Mouse (Mus musculus) stomach, embryonic 14.5 days (tissue): ENCODE data around the gene Rassf5. TPM values are rescaled to one million over a fixed set of nuclear protein-coding genes. Genes with fewer than 3 reads are reported as not detected.
"Not testable (repeated sequence)": the region's sequence is repeated elsewhere in the genome, so short reads cannot be mapped to it uniquely, and the experiment has no call there.

Source experiments
- ATAC-seq: fragments of 200-750 bp; cut with Nextera tagmentation; 2 replicates; pipeline ENCODE4 v1.8.0; 2017; ENCODE audit warnings: low read depth, moderate TSS enrichment; ENCODE audit not compliant: insufficient number of reproducible peaks, insufficient read depth, low FRiP score
- H3K27ac ChIP-seq: fragments of 300-500 bp; sonication (generic); 2 replicates; pipeline ENCODE4 v1.5.1; 2014; ENCODE audit warnings: mild to moderate bottlenecking, low read length, moderate library complexity, mixed read lengths
- H3K27me3 ChIP-seq: fragments of 300-500 bp; sonication (generic); 2 replicates; pipeline ENCODE4 v1.6.1; 2014; ENCODE audit warnings: low read length, control low read depth, mixed read lengths; ENCODE audit not compliant: control insufficient read depth, insufficient read depth
- H3K36me3 ChIP-seq: fragments of 300-500 bp; sonication (generic); 2 replicates; pipeline ENCODE4 v1.6.1; 2014; ENCODE audit warnings: mild to moderate bottlenecking, control low read depth, low read length, moderate library complexity, mixed read lengths; ENCODE audit not compliant: control insufficient read depth, insufficient read depth
- H3K4me1 ChIP-seq: fragments of 300-500 bp; sonication (generic); 2 replicates; pipeline ENCODE4 v1.6.1; 2014; ENCODE audit warnings: low read length, control low read depth, mixed read lengths; ENCODE audit not compliant: control insufficient read depth, insufficient read depth
- H3K4me2 ChIP-seq: fragments of 300-500 bp; sonication (generic); replicated peaks from 2 replicates; pipeline ENCODE4 v1.6.1; 2014; ENCODE audit warnings: low read depth, low read length, control low read depth
- H3K4me3 ChIP-seq: fragments of 300-500 bp; sonication (generic); 2 replicates; pipeline ENCODE4 v1.5.1; 2014; ENCODE audit warnings: low read depth, low read length, control low read depth
- H3K9ac ChIP-seq: fragments of 300-500 bp; sonication (generic); replicated peaks from 2 replicates; pipeline ENCODE4 v1.6.1; 2014; ENCODE audit warnings: low read depth, mild to moderate bottlenecking, control low read depth, low read length, moderate library complexity, mixed read lengths
- H3K9me3 ChIP-seq: fragments of 300-500 bp; sonication (generic); 2 replicates; pipeline ENCODE4 v1.6.1; 2016; ENCODE audit warnings: low read depth, low read length, control low read depth; ENCODE audit not compliant: control insufficient read depth
- WGBS: fragments of 180-500 bp; shearing (Covaris S2); extraction: QIAGEN DNeasy Blood & Tissue Kit; methylation state at CpG from one replicate; pipeline ENCODE4 v1.1.7; 2014; 5-methylcytosine and 5-hydroxymethylcytosine counted together
- polyA plus RNA-seq: library from polyadenylated mRNA; unstranded; fragments of >200 nt; fragmentation: Nextera tagmentation; extraction: Ambion mirVana; gene quantifications from 2 replicates; pipeline ENCODE4 v1.2.1, GENCODE M21; 2014

The Rassf5 gene
- polyA plus RNA-seq, 1 experiment from 2014 or later, result 3.6 TPM

- H3K4me2 ChIP-seq, H3K9me3 ChIP-seq, H3K4me1 ChIP-seq, H3K4me3 ChIP-seq, H3K27me3 ChIP-seq, H3K27ac ChIP-seq, ATAC-seq, H3K9ac ChIP-seq: not testable (repeated sequence)
- peaks cover 40% of the 10 kb centered on the region for H3K36me3 ChIP-seq
- 81% methylated on average over 3 of the region's 3 CpGs for WGBS
Observed at GRCm38 (mm10) chr1:131159573-131160327, 85.3 kb downstream of the Rassf5 start.

- Histone ChIP-seq H3K4me1 (peaks cover 6% of the 10 kb centered on the region), H3K4me2 (no peak overlapping the region), H3K9me3 (no peaks in the 10 kb centered on the region), H3K9ac (no peak overlapping the region), H3K4me3 (no peak overlapping the region), H3K36me3 (peaks cover 12% of the 10 kb centered on the region; the same call in 1 of the 2 replicates), H3K27me3 (no peaks in the 10 kb centered on the region), H3K27ac (no peak overlapping the region)
- WGBS, result 51% methylated on average over 2 of the region's 2 CpGs
- no peak for ATAC-seq
Observed at GRCm38 (mm10) chr1:131155456-131155855, 89.6 kb downstream of the Rassf5 start.

- Histone ChIP-seq H3K4me2 (peak within 1 kb of the TSS; percentile 90), H3K4me1 (peaks cover 6% of the 10 kb centered on the region), H3K4me3 (peak within 1 kb of the TSS; percentile 84), H3K36me3 (peaks cover 2% of the 10 kb centered on the region; the same call in 1 of the 2 replicates), H3K9me3 (no peaks in the 10 kb centered on the region), H3K27ac (peak within 1 kb of the TSS; percentile 55; the same call in 1 of the 2 replicates), H3K9ac (peak within 1 kb of the TSS; percentile 64), H3K27me3 (no peaks in the 10 kb centered on the region)
- WGBS, result under 1% methylated on average over 27 of the region's 27 CpGs
- peak; percentile 100 for ATAC-seq
Observed at GRCm38 (mm10) chr1:131153018-131153629, 91.9 kb downstream of the Rassf5 start, which contains the start of gene Eif2d. TSS of gene Eif2d (plus strand) at chr1:131153181.

- ATAC-seq, result no peak
- Histone ChIP-seq H3K9me3 (no peaks in the 10 kb centered on the region), H3K4me3 (no peak overlapping the region), H3K27me3 (no peaks in the 10 kb centered on the region), H3K27ac (no peak overlapping the region), H3K36me3 (no peaks in the 10 kb centered on the region), H3K4me1 (peaks cover 6% of the 10 kb centered on the region), H3K9ac (no peak overlapping the region), H3K4me2 (no peak overlapping the region)
- WGBS, result 89% methylated on average over 1 of the region's 1 CpGs
Observed at GRCm38 (mm10) chr1:131149496-131149895, 95.6 kb downstream of the Rassf5 start.

GRCm38 (mm10) chr1:131146181-131146614, 98.9 kb downstream of the Rassf5 start:
- WGBS, result 84% methylated on average over 3 of the region's 3 CpGs
- Histone ChIP-seq H3K9me3 (no peaks in the 10 kb centered on the region), H3K27me3 (no peaks in the 10 kb centered on the region), H3K9ac (no peak overlapping the region), H3K4me1 (no peaks in the 10 kb centered on the region), H3K4me3 (no peak overlapping the region), H3K27ac (no peak overlapping the region), H3K4me2 (no peak overlapping the region), H3K36me3 (no peaks in the 10 kb centered on the region)
- ATAC-seq, result no peak

- ATAC-seq, H3K9me3 ChIP-seq, H3K27ac ChIP-seq, H3K4me2 ChIP-seq, H3K36me3 ChIP-seq, H3K4me1 ChIP-seq, H3K27me3 ChIP-seq, H3K4me3 ChIP-seq, H3K9ac ChIP-seq: not testable (repeated sequence)
- WGBS, result 89% methylated on average over 3 of the region's 3 CpGs
Observed at GRCm38 (mm10) chr1:131145222-131145621, 99.8 kb downstream of the Rassf5 start.

- H3K27ac ChIP-seq, result no peak overlapping the region
- H3K9ac ChIP-seq, result no peak overlapping the region
- 87% methylated on average over 1 of the region's 1 CpGs for WGBS
- no peak overlapping the region for H3K4me2 ChIP-seq
- no peak overlapping the region for H3K4me3 ChIP-seq
- peaks cover 5% of the 10 kb centered on the region; the same call in 1 of the 2 replicates for H3K4me1 ChIP-seq
- no peaks in the 10 kb centered on the region for H3K36me3 ChIP-seq
- no peak for ATAC-seq
- H3K27me3 ChIP-seq, result no peaks in the 10 kb centered on the region
- H3K9me3 ChIP-seq, result no peaks in the 10 kb centered on the region
Observed at GRCm38 (mm10) chr1:131142472-131142871, 102.6 kb downstream of the Rassf5 start.

- H3K36me3 ChIP-seq, result no peaks in the 10 kb centered on the region
- no peak for ATAC-seq
- H3K4me1 ChIP-seq, result peaks cover 5% of the 10 kb centered on the region; the same call in 1 of the 2 replicates
- no peak overlapping the region for H3K9ac ChIP-seq
- no peaks in the 10 kb centered on the region for H3K27me3 ChIP-seq
- WGBS, result 42% methylated on average over 2 of the region's 2 CpGs
- no peak overlapping the region for H3K4me2 ChIP-seq
- no peaks in the 10 kb centered on the region for H3K9me3 ChIP-seq
- no peak overlapping the region for H3K27ac ChIP-seq
- H3K4me3 ChIP-seq, result no peak overlapping the region
Observed at GRCm38 (mm10) chr1:131141449-131141848, 103.6 kb downstream of the Rassf5 start.
